Mouse (Mus musculus): ENCODE results near the gene Fam185a.

Fam185a gene

DNA sequence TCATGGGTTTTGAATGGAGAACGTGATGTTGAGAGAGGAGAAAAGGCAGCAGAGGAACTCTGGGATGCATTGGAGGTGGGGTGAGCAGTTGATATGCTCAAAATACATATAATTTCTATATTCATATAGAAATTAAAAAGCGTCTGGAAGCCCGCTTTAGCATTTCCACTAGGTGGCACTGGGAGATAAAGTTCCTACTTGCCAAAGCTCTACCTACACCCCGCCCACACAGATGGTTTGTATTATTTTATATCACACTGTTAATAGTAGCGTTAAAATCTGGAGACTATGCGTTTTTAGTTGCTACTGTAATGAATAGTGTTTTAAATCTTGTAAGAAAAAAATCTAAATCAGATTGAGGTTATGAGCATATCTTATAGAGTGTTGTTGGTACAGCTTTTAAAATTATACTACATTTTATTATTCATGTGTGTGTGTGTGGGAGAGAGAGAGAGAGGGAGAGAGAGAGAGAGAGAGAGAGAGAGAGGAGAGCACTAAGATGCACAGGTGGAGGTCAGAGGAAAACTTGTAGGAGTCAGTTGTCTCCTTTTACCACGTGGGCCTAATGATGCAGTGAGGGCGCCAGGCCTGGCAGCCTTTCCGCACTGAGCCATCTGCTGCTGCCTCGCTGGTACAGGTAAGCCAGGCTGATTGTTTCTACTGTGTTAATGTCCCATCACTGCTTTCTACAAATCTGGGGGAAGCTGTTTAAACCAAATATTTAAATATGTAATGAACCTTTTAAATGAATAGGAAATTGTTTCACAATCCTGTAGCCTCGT is 9.6 kb downstream of the Fam185a start:
- DNase-seq, result no peak

DNA sequence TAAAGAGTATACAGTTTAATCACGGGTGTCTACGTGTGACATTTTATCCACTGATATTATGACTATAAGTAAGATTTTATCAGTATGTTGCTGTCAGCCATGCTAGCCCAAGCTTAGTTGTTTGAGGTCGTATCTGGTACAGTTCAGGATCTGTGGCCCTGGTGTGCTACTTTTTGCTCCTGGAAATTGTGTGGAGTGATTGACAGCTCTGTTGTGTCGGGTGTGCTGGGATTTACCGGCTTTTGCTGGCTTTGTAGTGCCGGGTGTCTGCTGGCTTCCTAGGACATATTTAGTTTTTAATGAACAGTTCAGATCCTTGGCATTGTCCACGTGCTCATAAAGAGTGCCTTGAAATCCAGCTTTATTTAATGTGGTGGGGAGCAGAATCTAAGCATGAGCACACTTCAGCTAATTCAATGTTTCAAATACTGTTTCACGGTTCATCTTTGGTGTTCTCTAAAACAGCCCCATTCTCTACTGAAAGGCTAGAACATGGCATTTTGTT is 11.8 kb downstream of the Fam185a start:
- no peak for DNase-seq

DNA sequence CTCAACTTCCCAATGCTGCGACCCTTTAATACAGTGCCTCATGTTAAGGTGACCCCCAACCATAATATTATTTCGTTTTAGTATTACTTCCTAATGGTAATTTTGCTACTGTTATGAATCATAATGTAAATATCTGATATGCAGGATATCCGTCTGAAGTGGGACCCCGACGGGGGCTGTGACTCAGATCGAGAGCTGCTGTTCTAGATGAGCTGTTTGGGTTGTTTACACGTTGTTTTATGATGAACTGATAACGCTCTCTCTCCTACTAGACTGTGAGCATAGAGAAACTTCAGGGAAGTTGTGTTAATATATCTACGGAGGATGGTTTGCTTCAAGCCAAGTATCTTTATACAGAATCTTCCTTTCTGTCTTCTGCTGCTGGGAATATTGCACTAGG is 13.7 kb downstream of the Fam185a start:
- DNase-seq, result no peak

DNA sequence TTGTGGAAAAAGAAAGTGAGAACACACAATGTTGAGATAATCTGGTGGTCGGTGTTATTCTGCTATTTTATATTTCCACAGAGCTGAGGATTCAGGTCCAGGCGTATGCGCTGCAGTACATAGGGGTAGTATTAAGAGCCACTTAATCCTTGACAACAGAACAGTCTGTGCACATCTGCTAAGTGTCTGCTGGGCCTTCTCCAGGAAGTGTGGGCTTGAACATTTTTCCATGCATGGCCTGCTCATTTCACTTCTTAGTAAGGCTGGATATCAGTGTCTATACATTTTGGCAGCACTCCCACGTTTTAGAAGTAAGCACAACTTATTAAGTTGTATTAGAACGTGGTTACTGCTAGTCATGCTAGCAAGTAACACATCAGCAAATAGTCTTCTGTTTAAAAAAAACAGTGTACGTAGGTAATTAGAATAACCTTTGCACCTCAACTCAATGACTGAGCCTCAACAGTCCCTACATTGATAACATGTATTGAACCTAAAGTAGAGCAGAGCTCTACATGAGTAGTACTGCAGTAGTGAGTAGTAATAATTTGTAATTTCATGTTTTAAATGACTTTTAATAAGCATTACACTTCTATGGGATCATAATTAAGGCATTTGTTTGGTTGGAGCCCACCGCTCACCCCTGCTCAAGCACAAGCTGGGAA is 14.8 kb downstream of the Fam185a start:
- no peak for DNase-seq

DNA sequence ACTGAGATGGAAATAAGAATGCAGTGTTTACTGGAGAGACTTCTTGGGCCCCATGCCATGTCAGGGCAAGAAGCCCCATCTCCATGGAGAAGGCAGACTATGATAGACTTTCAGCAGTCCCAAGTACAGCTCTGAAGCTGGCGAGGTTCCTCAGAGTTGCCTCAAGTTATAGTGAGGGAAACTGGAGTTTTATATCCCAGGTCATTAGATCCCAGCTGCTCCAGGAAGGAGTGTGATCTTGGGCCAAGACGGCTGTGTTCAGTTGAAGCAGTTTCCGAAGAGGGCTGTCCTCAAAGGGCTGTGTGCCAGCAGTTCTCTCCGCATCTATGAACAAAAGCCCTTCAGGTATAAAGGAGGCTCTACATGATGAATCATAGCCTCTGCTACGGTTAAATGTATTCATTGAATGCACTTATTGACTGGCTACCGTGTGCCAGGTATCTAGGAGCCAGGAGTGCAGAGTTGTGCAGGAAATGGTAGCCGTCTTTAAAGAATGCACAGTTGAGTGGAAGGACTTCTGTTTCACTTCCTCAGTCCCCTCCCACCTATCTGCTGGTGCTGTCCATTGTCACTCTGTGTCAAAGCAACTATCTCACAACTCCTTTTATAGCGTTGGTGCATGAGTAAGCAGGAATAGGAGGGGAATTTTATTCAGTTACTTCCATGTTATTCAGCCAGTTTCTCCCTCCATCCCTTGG is 16.2 kb downstream of the Fam185a start:
- DNase-seq, result no peak

DNA sequence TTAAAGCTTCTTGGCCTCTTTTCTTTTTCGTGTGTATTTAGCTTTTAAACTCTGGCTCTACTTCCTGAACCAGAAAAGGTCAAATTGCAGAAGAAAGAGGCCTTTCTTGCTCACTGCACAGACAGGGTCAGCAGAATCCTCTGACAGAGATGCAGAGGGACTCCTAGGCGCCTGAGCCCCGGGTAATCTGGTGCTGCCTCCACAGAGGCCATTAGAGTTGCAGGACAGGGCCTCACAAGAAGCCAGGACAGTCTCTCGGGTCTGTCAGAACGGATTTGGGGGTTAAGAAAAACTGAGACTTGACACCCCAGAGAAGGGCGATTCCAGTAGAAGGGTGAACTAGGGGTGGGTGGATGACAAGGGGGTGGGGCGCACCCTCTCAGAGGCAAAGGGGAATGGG is 42.6 kb downstream of the Fam185a start:
- peak; percentile 3 for DNase-seq

DNA sequence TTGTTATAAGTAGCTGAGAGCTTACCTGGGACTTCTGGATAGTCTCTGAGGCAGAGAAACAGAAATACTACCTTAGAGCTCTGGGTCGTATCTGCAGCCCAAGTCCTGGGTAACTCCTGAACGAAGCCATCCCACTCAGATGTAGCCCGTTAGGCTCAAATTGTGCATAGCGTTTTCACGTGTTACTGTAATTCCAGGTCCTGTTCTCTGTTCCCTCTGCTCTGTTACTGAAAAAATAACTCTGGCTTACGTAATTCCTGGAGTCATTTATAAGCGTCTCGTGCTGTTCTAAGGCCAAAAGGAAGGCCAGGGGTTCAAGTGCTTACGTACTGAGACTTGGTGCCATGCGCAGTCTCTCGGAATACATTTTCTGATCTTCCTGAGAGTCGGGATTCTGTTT is 43.3 kb downstream of the Fam185a start:
- DNase-seq, result no peak

DNA sequence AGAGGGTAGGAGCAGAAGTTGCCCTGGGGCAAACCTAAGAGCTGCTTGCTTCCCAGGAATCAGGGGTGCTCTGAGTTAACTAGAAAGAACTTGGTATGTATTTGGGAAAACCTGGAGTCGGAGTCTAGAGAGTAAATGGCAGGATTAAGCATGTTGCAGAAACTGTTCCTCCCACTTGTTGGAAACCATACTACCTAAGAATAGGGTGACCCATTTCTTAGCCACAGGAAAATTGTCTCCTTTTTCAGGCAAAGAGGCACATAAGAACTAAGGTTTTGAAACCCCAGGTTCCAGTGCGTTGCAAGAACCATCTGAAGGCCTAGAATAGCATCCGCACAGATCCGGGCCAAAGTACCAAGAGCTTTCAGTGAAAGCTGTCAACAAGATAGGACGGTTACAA is 53.7 kb downstream of the Fam185a start:
- no peak for DNase-seq

DNA sequence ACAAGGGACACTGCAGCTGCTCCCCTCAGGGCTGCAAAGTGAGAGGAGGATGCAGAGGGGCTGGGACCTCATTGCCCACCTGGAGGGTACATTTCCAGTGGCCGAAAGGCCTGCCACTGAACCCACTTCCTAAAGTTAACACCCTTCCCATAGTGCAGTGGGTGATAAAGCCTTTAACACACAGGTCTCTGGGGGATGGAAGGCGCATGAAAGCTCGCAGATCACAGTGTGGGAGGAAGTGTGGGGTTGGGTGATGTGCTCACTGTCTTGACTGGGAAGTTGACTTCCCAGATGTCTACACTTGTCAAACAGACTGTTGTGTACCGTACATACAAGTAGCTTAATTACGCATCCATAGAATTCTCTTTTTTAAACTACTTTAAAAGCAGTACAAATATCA is 55.0 kb downstream of the Fam185a start:
- DNase-seq, result no peak

DNA sequence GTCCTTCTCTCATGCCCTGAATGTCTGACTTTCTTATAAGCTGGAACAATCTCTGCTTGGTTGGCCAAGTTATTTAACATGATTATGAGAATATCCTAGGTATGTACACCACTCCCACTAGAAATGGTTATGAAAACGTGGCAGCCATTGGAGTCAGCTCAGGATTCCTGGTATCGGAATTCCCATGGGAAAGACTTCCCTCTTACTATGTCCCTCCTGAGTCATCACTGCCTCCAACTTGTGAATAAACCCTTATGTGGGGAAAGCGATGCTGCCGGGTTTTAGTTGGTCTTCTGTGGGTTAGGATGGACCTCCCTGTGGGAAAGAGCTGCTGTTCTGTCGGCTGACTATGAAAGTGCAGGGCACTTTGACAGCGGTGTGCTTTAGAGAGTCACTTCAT is 56.8 kb downstream of the Fam185a start:
- DNase-seq, result no peak

DNA sequence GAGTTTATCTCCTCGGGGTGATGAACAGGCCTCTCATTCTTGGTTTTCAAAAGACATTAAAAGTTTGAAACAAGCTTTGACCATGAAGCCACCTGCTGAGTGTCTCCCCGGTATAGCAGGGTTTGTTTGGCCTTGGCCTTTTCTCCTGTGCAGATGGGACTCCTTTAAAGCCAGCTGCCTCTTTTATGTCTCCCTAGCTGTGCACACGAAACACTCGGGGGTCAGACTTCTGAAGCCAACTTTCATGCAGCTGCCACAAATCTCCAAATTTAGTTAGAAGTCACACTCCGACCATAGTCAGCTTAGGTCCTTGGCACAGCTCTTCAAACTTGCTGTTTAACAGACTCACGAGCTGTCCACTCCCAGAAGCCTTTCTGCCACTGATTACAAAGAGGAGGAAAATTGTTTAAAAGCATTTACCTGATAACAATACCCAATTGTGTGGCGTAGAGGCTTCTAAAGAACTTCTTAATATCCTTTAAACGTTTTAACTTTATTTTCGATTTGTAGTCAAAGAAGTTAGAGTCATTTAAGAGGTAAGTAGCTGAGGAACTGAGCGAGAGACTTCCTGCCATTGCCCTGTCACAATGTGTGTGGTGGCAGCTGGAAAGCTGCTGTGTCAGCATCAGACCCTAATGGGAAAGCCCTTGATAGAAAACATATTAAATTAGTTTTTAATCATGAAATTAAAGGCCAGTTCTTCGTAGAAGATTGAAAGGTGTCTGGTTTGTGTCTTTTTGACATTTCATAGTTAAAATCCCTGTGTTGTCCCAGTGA is 57.9 kb downstream of the Fam185a start:
- no peak for DNase-seq

DNA sequence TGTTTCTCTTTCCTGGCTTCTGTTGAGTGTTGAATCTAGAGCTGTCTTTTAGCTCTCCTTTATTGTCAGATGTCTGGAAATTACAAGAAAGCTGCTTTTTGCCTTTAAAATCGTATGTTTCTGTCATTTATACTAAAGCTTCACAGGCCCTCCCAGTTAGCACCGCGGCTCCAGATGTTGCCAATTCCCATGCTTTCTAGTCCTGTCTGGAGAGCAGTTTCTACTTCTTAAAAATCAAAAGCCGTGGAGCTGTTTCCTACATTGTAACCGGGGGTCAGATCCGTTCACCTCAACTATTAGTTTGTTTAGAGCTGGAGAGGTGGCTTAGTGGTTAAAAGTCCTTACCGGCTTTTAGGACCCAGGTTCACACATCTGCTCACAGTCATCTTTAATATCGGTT is 58.5 kb downstream of the Fam185a start:
- no peak for DNase-seq

DNA sequence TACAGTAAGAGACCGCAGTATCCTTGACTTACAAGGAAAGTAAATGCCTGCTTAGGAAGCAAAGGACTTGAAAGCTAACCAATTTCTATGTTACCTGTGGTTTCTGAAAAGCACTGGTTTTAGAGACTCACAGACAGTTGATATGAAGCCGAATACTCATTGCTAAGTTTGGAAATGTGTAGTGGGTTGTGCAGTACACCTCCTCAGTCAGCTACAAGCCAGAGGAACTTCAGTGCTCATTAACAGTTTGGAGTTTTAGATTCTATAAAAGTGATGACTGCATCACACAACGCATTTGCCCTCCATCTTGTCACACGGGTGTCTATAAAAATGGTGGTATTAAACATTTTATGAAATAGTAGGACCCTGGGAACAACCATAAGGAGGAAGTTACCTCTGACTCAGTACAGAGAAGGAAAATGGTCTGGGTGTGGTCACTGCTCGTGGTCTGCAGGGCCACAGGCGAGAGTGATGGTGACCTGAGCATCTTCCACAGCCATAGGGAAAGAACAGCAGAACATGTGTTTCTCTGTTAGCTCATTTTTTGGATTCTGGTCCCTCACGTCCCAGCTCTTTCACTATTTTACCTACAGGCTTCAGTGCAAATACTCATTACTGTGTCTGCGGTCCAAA is 60.6 kb downstream of the Fam185a start:
- DNase-seq, result no peak

DNA sequence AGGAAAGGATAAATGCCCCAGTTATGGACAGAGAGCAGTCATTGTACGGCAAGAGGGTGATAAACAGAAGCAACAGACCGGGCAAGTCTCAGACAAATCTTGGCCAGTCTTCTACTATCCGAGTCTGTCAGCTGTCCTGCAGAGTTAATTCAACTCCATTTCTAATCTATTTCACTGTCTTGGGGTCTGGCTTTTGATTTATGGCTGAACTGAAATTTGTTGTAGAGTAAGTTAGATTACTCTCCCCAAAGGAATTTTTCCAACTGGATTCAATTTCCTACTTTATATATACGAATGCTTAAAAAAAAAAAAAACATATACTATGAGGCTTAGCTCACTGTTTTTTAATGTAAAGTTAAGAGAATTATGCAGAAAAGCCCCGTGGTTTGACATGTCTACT is 62.0 kb downstream of the Fam185a start:
- no peak for DNase-seq

DNA sequence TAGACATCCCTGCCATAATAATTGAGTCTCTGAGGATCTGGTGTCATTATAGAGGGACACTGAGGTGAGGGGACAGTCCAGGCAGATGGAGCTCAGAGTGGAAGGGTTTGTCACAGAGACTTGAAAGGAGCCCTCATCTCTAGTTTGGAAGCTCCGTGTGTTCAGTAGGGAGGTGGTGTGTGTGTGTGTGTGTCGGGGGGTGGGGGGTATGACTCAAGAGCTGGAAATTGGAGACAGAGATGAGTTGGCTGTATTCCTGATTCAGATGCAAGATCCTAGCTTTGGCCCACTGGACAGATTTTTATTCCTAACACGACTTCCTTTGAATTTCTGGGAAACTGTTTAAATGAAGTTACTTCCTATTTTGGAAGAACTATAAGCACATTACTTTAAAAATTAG is 62.5 kb downstream of the Fam185a start:
- DNase-seq, result no peak

DNA sequence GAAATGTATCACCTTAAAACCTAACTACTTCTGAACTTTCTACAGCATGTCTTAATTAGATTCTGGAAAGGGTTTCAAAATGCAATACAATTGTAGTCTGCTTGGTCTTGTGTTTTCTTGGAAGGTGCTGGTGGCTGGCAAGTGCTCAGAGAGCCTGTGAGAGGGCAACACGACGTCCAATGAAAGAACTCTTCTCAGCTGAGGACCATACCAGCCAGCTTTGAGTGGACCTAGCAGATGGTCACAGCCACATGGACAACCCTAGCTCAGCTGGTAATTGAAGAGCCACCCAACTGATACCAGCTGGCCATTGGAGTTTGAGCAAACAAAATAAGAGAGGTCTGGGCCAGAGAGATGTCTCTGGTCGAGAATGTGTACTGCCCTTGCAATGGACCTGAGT is 63.0 kb downstream of the Fam185a start:
- DNase-seq, result no peak

DNA sequence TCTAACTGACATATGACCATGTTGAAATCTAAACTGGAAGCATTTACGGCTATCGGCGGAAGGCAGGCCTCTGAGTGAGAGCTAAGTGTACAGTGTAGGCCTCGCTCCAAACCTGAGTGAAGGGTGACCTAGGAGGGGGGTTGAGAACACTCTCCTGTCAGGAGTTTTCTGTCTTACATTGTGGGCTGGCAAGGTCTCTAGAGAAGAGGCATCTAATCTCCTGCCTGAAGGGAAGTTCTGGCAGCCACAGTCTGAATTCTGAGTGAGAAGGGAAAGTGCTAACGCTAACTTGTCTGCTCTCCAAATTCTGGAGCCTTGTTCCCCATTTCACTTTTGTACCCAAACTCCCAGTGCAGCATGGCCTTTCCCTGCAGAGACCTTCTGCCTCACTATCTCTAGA is 63.7 kb downstream of the Fam185a start:
- no peak for DNase-seq

DNA sequence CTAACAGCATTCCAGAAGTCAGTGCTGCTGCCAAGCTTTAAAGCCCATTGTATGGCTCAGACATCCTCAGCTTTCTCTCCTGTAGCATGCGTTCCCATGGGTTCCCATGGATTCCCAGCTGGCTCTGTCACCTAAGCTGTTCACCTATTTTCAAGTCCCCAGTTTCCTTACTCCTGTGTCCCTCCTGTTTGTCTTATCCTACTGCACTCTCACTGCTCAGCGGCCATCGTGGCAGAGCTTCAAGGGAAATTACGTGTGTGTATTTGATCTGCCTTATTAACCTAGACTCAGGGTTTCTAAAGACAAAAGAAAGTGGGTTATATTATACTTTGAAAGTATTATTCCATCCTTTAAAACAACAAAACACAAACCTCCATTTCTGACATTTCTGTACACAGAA is 64.4 kb downstream of the Fam185a start:
- no peak for DNase-seq

DNA sequence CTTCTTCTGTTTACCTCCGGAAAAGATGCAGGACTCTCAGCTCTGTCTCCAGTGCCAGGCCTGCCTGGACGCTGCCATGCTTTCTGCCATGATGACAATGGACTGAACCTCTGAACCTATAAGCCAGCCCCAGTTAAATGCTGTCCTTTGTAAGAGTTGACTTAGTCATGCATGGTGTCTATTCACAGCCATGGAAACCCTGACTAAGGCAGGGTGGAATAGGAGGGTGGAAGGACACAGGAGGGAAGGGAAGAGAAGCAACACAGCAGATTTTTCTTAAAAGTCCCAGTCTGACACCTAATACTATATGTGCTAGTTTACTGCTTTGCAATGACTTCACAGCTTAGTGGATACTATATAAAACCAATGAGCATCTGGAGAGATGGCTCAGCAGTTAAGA is 66.7 kb downstream of the Fam185a start:
- DNase-seq, result no peak

DNA sequence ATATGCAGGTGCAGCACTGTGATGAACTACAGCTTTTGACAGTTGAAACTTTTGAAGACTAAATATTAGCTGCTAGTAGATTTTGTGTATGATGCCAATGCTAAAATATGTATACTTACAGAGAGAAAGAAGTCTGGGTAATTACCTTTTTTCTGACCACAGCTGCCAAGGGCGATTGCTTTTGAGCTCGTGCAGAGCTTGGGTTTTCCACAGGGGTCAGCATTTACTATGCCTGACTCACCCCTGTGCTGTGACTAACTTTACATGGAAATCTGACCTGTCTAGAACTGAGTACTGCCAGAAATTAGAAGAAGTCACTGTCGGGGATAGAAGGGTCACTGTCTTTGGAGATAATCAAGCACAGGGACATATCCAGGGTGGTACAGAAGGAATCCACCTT is 67.5 kb downstream of the Fam185a start:
- DNase-seq, result no peak

DNA sequence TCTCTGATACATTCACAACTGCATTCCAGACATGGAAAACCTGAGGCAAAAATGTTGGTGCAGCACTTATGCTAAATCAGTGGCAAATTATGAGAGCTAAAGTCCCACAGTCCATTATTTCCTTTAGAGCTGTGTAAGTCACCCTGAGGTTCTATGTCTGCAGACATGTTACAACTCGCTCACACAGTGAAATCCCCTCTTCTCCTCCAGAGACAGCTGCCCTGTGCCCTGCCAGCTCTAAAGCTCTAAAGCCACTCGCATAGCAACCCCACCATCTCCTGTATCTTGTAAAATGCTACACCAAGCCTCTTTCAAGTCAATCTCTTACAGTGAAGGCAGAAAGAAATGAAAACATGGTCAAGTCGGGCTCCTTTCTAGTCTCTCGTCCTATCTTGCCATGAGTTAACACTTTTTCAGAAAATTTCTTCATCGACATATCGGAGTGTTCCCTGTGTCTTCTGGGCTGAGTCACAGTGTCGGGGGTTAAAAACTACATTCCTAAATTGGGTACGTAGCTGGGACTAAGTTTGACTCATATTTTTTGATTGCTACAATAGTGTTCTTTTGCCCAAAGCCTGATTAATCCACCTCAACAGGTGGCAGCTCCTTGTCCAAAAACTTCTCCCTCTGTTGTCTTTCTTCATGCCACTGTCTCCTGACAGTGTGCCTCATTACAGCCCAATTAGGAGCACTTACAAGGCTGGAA is 68.7 kb downstream of the Fam185a start:
- DNase-seq, result no peak

DNA sequence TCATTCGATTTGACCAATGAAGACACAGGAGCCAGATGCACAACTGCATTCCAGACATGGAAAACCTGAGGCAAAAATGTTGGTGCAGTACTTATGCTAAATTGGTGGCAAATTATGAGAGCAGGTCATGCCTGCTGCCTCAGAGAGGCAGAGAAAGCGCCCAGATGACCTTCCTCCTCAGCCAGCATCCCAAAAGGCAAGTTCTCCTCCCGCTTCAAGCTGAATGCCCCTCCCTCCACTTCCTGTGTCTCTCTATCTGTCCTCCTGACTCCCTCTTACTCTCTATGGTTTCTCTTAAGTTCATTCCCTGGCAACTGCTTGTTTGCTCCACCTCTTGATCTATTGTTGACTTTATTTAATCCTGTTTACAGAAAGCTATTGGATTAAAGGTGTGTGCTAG is 70.0 kb downstream of the Fam185a start:
- DNase-seq, result no peak

All from kidney, adult 11 months (tissue).